Mouse (Mus musculus) liver (tissue): ENCODE results near the gene Lin37.

ENCODE experiments used
- DNase-seq: peaks from one replicate; pipeline ENCODE4 v3.0.0-alpha.2; 2020; ENCODE audit warnings: mixed read lengths

The Lin37 gene

DNA sequence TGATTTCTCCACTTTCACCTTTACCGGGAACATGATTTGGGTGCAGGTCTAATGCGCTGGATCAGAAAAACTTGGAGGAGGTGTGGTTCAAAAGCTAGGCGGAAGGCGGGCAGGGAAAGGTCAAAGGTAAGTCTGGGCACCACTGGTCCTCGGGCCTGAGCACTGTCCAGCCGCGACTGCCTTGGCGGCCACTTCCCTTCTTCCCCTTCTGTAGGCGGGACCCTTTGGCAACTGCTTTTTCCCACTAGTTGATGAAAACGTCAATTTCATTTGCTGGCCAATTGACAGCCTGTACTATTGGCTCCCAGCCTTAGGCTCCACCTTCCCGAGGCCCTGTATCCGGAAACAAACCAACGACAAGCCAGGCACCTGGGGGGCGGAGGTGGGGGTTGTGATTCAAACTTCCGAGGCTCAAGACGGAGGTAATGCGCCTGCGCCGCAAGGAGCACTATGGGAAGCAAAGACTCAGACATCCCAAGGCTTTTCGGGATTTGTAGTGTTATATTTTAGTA is at the start of gene Lin37:
Gene Lin37, minus strand, starts transcription at position 396 of the 512 bp plus-strand sequence.
- peak; percentile 95 for DNase-seq

DNA sequence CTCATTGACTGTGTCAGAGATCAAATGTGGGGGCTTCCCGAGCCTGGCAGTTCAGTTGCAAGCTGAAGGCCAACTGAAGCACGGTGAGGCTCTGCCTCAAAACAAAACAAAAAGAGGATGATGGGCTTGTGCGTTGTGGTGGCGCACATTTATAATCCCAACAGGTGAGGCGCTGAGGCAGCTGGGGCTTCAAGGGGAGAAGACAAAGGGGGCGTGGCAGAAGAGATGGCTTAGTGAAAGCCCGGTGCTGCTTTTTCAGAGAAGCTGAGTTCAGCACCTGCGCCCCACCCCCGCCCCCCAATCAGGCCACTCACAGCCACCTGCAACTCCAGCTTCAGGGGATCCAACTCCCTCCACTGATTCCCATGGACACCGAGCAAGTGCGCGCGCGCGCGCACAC is 48.8 kb upstream of the Lin37 start:
- DNase-seq = no peak

DNA sequence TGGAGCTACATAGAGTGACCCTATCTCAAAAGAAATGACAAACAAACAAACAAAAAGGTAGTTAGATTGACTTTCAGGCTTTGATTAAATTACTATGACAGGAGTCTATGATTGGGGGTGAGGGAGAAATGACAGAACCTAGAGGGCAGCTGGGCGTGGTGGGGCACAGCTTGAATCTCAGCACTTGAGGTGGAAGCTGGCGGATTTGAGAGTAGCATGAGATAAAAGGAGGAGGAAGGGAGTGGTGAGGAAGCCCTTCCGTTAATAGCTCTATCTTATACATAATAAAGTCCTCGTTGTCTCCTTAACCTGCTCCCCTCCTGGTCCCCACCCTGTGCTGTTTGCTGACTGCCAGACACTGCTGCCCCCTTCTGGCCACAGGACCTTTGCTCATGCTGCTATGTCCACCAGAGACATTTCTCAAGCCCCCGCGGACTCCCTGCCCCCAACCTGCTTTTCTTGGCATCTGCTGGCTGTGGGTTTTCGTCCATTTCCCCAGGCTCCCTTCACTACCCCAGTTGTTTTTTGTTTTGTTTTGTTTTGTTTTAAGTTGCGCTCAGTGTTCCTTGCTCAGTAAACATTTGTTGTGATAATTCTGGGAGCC is 48.2 kb upstream of the Lin37 start:
- peak; percentile 72 for DNase-seq

DNA sequence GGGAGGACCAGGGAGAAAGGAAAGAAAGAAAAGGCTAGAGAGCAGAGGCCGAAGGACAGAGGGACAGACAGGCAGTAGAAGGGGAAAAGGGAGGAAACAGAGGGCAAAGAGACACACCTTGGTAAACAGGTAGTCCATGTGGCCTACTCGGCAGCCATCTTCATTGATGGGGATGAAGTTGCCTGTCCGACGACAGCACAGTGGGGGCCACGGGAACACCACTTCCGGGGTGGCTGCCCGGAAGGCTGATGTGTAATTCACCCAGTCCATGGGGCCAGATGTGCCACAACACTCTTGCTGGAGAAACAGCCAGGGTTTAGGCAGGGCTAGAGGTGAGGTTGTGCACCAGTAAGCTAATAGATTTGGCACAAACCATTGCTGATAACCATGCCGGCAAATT is 45.3 kb upstream of the Lin37 start:
- no peak for DNase-seq

DNA sequence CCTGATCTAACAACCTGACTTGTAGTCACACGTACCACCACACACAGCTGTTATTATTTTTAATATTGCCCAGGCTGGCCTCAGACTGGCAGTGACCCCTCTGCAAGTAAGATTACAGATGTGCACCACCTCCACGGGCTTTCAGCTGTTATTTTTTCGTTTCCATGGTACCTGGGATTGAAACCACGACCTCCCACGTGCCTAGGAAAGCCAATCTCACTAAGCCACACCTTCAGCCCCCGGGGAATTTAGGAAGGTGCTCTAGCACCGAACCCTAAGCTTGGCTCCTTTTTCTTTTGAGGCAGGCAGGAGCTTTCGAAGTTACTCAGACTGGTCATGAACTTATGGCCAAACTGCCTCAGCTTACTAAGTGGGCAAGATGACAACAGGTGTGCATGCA is 44.8 kb upstream of the Lin37 start:
- no peak for DNase-seq

DNA sequence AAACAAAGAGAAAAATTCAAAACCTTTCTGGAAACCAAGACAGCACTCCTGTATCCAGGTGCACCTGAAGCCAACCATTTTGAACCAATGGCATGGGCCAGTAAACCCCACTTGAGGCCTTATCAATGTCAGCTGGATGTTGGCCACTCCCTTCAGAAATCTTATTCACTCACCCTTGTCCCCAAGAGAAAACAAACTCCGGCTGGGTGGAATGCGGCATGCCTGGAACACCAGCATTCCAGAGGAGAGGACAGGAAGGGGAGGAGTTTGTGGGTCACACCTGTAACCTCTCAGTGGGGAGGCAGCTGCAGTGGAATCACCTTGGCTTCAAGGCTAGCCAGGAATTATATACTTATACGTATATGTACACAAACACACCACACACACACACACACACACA is 42.9 kb upstream of the Lin37 start:
- DNase-seq = no peak

DNA sequence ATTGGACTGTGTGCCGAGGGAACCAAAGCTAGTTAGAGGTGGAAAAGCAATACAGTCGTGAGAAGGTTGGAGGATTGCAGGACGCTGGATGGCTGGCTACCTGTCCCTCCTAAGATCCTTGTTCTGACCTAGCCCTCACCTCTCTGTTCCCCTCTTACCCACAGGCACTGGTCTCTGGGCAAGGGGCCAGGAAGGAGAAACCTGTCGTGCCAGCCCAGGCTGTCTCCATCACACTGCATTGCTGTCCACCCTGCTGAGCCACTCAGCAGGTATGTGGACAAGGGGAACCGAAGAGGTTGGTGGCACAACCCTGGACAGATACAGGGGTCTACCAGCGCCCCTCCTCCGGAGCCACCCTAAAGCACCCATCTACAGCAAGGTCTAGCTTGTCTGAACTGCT is 41.0 kb upstream of the Lin37 start:
- no peak for DNase-seq

DNA sequence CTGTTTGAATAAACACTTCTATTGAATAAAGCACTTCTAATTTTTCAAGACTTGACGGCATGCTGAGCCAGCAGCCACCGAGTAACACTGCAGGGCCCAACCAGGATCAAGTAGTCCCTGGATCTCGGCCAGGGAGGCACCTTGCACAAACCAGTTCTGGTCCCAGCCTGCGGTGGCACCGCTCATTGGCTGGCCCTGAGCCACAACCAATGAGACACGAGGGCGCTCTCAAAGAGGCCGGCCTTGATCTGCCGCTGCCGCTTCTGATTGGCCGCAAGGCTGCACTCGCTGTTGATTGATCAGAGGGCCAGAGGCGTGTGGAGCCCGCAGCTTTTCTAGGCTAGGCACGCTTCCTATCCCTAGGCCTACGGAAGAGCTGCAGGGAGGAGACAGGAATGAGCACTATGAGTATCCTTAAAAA is 40.3 kb upstream of the Lin37 start:
- DNase-seq = peak; percentile 90

DNA sequence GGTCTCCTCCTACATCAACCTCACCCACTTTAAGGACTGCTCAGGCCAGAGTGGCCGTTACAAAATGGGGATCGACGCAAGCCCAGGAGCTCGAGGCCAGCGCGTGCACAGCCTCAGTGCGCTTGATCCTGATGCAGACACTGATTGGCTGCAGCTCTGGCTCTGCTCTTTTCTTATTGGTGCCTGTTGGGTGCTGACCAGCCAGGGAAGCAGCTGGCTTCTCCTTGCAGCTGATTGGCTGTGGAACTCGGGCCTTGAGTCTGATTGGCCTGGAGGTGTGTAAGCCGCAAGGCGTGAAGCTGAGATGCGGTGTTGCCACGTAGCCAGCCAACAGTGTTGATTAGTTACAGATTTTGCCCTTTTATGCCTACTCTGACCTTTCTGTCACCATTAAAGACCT is 39.1 kb upstream of the Lin37 start, which contains the start of gene Zbtb32:
Gene Zbtb32, minus strand, starts transcription at position 124 of the 400 bp plus-strand sequence.
- DNase-seq = no peak

DNA sequence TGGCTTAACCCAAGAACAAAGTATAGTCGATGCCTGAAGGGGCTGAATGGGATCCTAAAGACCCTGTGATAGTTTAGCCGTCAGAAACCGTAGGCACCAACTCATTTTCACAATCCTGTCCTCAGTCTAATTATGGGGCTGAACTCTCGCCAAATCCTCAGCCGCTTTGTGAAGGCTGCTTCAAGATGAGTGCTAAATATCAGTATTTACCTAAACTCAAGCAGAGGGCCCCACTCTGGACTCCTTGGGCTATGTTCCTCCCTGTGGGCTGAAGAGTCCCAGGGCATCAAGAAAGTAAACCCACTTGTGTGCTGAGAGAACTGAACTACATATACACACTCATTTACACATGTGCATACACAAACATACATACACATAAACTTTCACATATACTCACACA is 37.2 kb upstream of the Lin37 start:
- DNase-seq = no peak

DNA sequence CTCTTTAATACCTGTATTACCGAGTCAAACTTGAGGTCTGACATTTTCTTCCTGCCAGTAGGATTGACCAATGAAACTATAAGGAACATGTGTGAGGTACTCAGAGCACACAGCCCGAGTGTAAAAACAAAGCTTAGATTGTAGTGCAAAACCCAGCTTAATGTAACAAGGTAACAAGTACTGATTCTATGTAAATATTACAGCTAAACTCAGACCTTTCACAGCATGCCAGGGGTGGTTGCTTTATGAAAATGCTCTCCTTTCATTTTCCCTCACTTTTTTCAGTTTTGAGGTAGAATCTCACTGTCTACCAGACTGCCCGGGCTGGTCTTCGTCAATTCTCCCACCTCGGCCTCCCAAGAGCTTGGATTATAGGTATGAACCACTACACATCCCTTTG is 36.5 kb upstream of the Lin37 start:
- DNase-seq = no peak

DNA sequence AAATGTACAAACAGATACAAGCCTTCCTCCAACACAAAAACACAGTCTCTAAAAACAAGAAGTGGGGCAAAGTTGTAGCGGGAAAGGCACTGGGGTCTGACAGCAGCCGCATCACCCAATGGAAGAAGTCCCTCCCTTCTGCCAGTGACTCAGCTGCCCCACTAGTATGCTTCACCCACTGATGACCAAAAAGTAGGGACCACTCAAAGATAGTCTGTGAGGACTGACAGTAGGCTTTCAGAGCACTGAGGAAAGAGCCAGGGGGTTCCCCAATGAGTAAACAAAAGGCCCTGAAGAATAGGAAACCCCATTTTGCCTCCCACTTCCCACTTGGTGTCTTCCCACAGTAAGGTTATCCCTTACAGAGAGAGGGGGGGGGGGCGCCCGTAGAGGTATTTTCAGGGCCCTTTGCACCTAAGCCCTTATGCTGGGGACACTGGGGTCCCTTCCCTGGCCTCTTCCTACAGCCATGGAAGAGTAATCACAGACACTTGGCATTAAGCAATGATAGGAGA is 34.9 kb upstream of the Lin37 start:
- no peak for DNase-seq

DNA sequence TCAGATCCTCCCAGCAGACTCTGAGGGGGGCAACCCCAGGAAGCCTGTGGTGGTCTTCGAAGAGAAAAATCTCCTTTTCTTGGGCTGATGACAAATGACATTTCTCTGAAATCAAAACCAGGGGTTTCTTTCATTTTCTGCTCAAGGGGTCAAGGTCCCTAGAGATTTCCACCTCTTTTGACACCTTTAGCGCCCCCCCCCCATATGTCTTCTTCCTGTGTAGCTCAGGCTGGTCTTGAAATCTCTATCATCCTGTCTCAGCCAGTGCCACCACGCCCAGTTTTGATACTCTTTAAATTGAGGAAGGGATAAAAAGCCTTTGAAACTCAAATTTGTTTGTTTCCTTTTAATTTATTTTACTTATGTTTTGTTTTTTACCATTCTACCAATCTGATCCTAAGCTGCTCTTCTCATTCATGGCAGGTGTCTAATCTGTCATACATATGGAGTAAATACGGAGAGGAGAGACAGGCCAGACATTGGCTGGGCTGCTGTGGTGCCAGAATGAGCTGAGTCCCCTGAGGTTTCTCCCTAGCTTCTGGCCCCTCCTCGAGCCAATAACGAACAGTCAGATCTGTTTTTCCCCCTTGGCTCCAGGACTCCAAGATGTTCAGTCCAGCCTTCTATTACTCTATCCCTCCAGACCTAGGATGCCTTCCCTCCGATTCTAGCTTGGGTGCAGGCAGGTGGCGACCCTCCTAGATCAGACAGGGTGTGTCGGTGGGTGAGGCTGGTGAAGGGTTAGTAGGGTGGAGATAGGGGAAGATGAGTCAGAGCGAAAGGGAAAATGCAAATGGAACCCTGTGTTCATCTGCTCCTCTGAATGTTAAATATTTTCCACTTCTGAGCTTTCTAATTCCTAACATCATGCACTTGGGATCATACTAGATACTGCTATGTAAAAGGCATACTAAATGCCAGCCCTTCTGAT is 34.2 kb upstream of the Lin37 start:
- no peak for DNase-seq

DNA sequence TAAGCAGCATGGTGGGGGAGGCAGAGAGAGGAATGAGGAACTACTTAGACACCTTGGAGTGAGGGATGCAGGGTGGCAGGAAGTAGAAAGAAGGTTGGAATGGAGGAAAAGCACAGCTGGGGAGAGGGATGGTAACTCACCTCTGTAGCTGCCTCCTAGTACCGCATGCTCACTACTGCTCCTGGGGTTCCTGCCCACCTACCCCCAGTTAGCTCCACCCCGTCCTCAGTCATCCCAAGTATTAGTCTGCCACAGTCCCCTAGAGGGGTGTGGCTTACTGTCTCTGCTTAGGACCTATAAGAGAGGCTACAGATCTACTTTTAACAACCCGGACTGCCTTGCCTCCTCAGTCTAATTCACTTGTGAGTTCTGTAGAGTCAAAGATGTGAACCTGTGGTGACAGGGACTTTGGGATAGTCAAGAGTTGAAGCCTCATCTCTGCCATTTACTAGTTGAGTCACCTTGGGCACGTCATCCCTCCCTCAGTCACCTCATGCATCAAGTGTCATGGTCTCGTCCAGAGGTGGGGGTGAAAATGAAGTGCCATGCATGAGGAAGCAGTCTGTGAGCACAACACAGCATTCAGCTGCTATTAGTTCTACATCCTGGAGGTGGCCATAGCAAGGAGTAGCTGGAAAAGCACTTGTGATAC is 33.3 kb upstream of the Lin37 start:
- no peak for DNase-seq

DNA sequence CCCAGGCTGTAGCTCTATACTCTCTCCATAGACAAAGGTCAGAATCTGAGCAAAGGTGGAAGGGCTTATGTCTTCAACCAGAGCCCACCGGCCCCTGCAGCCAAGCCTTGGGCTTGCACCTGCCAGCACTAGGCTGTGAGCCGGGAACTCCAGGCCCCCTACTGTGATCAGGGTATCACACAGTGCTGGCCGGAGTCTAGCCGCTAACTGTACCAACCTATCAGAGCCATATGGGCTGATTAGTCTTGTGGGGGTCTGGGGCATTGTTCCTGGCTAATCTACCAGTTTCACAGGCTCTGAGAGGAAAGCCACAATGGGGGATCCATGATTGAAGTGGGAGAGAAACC is 31.9 kb upstream of the Lin37 start:
- DNase-seq = no peak

DNA sequence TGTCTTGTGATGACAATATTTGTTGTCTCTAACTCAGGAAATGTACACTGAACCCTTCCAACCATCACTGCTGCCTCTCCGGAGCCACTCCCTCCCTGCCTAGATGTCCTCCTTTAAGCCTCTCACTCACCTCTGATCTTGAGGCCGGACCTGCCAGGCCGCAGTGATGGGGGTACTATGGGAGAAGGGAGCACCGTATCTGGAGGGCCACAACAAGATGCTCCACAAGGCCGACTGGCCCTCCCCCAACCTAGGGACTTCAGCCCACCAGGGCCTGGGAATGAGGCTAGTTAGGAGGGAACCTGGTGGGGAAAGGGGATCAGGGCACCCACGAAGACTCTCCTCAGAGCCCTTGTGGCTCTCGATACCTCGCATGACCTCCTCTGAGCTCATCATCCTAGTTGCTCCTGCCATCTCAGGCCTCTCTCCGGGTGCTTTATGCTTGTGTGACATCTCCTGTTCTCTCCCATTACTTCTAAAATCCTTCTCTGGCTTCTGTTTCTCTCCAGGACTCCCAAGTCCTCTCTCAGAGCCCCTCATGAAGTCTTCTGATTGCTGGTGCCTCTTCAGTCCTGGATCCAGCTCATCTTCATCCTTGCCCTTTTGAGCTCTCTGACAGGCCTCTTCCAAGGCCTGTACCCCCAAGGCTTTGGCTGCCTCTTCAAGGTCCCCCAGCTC is 31.4 kb upstream of the Lin37 start:
- no peak for DNase-seq

DNA sequence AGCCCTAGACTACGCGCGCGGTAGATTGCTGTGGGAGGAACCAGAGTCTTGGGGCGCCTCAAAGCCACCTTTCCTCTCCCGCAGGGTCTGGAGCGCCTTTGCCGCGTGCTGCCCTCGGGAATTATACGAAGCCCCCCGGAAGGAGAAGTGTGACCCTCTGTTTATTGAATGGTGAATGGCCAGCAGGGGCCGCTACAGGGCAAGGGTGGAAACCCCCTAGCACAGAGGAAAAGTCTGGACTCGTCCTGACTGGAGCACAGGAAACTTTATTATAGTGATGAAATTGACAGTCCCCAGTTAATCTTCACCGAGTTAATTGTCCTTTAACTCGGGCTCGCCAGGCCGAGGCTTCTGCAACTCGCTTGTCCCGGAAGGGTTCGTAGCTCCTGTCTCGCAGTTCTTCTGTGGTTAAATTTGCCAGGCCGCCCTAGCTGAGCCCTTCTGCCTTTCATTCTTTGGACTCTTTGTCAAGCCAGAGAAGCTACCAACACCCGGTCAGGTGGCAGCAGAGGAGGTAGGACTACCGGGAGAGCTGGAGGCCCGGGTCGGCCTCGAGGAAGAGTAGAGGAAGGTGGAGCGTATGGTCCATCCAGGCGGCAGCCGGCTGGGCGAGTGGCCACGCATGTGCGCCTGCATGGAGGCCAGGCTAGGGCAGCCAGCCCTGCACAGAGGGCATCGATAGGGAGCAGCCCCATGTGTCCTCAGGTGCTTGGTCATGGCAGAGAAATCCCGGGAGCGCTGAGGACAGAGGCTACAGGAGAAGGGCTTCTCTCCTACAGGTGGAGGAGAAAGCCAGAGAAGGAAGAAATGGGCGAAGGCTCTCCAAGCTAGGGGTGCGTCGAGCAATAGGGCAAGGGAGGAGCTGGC is 30.0 kb upstream of the Lin37 start:
- DNase-seq = peak; percentile 86

DNA sequence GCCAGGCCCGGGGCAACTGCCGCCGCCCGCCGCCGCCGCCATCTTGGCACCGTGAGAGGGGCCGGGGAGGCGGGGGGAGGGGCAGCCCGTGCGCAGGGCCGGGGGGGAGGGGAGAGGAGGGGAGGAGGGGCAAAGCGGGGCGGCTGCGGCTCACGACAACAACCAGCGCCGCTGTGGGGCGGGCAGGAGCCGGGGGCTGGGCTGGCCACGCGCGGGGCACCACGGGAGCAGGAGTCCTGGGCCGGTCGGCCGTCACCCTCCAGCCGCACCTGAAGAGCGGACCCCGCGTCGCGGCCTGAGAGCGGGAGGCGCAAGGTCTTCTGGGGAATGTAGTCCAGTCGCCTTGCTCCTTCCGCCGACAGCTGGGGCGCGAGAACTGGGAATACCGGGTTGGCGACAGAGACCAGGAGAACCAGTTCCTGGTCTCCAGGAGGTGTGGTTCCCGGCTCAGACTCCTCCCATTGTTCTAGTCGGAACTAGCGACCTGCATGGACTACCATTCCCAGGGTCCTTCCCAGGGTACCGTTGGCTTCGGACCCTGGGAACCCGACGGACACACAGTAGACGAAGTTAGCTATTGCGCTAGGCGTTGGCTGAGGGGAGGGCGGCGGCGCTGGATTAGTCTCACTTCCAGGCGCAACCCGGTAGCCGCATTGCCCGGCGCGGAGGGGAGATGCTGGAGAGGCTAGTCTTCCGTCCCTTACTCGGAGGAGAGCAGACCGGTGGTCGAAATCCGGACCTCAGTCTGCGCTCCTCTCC is 29.2 kb upstream of the Lin37 start, which contains the start of gene Kmt2b:
Gene Kmt2b, minus strand, starts transcription at position 51 of the 759 bp plus-strand sequence.
- DNase-seq = peak; percentile 98

DNA sequence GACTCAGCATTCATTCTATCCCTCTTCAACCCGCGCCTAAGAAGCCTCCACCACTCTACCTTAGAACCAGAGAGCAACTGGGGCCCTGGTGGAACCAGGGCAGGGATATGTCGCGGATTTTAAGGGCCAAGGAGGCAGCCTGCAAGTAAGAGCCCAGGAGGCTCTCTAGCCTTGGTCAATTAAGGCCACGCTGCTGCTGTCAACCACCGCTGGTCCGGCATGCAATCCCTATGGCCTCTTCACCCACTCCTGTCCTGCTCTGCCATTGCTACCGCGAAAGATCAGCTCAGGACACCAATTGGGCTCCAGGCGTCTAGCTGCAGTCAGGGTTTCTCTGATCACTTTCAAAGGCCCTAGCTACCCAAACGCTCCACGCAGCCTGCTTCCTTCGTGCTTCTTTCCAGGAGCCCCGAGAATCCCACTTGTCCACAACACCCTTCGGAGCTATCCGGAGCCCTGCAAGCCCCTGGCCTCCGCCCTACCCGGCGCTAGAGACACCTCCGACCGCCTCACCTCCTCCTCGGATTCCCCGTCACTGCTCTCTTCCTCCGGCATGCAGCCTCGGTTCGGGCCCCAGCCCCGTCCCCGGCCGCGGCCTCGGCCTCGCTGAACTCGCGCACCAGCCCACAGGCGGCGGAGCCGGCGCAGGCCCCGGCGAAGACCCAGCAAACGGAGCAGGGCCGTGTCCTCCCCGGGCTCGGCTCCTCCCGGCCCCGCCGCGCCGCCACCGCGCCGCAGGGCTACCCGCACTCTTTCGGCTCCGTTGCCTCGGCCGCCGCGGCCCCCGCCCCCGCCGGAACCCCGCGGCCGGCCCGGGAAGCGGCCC is 28.4 kb upstream of the Lin37 start:
- DNase-seq = peak; percentile 59

DNA sequence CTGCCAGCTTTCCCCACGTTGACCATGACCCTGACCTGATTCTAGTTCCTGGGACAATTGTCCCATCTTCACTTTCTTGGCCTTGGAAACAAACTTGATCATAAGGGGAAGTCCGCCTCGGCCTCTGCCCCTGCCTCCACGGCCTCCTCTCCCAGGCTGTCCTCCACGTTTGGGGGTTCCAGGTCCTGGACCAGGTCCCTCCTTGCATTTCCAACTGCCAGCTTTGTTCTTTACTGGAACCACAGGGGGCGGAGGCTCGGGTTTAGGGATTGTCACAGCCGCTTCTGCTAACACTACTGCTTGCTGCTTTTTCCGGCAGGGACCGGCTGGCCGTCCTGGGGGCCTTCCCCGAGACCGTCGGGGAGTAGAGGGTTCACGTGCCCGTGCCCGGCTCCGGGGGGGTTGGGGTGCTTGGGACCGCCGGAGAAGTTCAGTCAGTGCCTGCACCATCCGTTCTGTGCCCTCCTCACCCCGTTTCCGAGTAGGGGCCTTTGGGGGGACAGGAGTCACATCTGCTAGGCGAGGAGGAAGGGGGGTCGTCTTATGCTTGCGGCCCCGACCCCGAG is 26.9 kb upstream of the Lin37 start:
- no peak for DNase-seq
